Mouse (Mus musculus): Measurements from ENCODE around the gene Adamts20. TPM values are rescaled to one million over a fixed set of nuclear protein-coding genes. Genes with fewer than 3 reads are reported as not detected.

Adamts20 gene
- polyA plus RNA-seq, 1 experiment from 2014 or later = 1.6 TPM

GRCm38 (mm10) chr15:94227388-94227787, 237.8 kb downstream of the Adamts20 start:
- H3K36me3 ChIP-seq (ENCODE audit: control insufficient read depth, insufficient read depth, low read length) = no peaks in the 10 kb centered on the region
- H3K4me3 ChIP-seq (ENCODE audit: low read depth, low read length) = no peak overlapping the region
- no peaks in the 10 kb centered on the region for H3K27me3 ChIP-seq (ENCODE audit: control insufficient read depth, insufficient read depth, low read length)
- ATAC-seq (replicated peaks; ENCODE audit: insufficient number of reproducible peaks, low FRiP score, low TSS enrichment) = no peak
- WGBS (ENCODE audit: insufficient replicate concordance) = 92% methylated on average over 1 of the region's 1 CpGs
- H3K27ac ChIP-seq (ENCODE audit: low read depth, low read length) = no peak overlapping the region
- H3K9me3 ChIP-seq (replicated peaks; ENCODE audit: control insufficient read depth, low read length) = no peaks in the 10 kb centered on the region; the same call in 1 of the 2 replicates
- peaks cover 18% of the 10 kb centered on the region for H3K4me1 ChIP-seq (ENCODE audit: control insufficient read depth, insufficient read depth, low read length)
- no peak overlapping the region for H3K9ac ChIP-seq (ENCODE audit: low read depth, low read length)
- no peak overlapping the region for H3K4me2 ChIP-seq

GRCm38 (mm10) chr15:94223101-94223500, 242.1 kb downstream of the Adamts20 start:
- H3K9ac ChIP-seq (ENCODE audit: low read depth, low read length) = no peak overlapping the region
- no peaks in the 10 kb centered on the region for H3K27me3 ChIP-seq (ENCODE audit: control insufficient read depth, insufficient read depth, low read length)
- H3K4me1 ChIP-seq (ENCODE audit: control insufficient read depth, insufficient read depth, low read length) = peaks cover 18% of the 10 kb centered on the region
- H3K9me3 ChIP-seq (replicated peaks; ENCODE audit: control insufficient read depth, low read length) = no peaks in the 10 kb centered on the region; the same call in 1 of the 2 replicates
- H3K36me3 ChIP-seq (ENCODE audit: control insufficient read depth, insufficient read depth, low read length) = no peaks in the 10 kb centered on the region
- H3K27ac ChIP-seq (ENCODE audit: low read depth, low read length) = peak overlapping the region; percentile 22; the same call in 1 of the 2 replicates
- 12% methylated on average over 8 of the region's 8 CpGs for WGBS (ENCODE audit: insufficient replicate concordance)
- ATAC-seq (replicated peaks; ENCODE audit: insufficient number of reproducible peaks, low FRiP score, low TSS enrichment) = no peak
- H3K4me3 ChIP-seq (ENCODE audit: low read depth, low read length) = no peak overlapping the region
- no peak overlapping the region for H3K4me2 ChIP-seq

GRCm38 (mm10) chr15:94220686-94221085, 244.5 kb downstream of the Adamts20 start:
- Histone ChIP-seq H3K9me3 (replicated peaks; ENCODE audit: control insufficient read depth, low read length) (no peaks in the 10 kb centered on the region), H3K27ac (ENCODE audit: low read depth, low read length) (no peak overlapping the region), H3K36me3 (ENCODE audit: control insufficient read depth, insufficient read depth, low read length) (no peaks in the 10 kb centered on the region), H3K4me2 (no peak overlapping the region), H3K9ac (ENCODE audit: low read depth, low read length) (no peak overlapping the region), H3K4me1 (ENCODE audit: control insufficient read depth, insufficient read depth, low read length) (peaks cover 18% of the 10 kb centered on the region), H3K4me3 (ENCODE audit: low read depth, low read length) (no peak overlapping the region), H3K27me3 (ENCODE audit: control insufficient read depth, insufficient read depth, low read length) (no peaks in the 10 kb centered on the region)
- ATAC-seq (replicated peaks; ENCODE audit: insufficient number of reproducible peaks, low FRiP score, low TSS enrichment) = no peak
- 47% methylated on average over 8 of the region's 8 CpGs for WGBS (ENCODE audit: insufficient replicate concordance)

Other genes starting within 250 kb of the Adamts20 start
- gene Pus7l, start 78.1 kb upstream of the Adamts20 start, polyA plus RNA-seq (2014; fragmentation: Nextera tagmentation; extraction: Ambion mirVana) = 4.7 and 5.9 TPM in 2 replicates
- gene Irak4, start 78.2 kb upstream of the Adamts20 start, polyA plus RNA-seq (2014; fragmentation: Nextera tagmentation; extraction: Ambion mirVana) = 3.9 and 4.1 TPM in 2 replicates
- gene Twf1, start 124.5 kb upstream of the Adamts20 start, polyA plus RNA-seq (2014; fragmentation: Nextera tagmentation; extraction: Ambion mirVana) = 54.5 and 55.0 TPM in 2 replicates
- 0.94 and 1.7 TPM in 2 replicates for gene Tmem117, start 163.8 kb upstream of the Adamts20 start, polyA plus RNA-seq (2014; fragmentation: Nextera tagmentation; extraction: Ambion mirVana)

Data from heart, embryonic 11.5 days (tissue).